Comparison of ENCODE assay signal across 10 mouse cellular contexts in genomic region chr11:6520507-6521173, GRCm38 (mm10). TPM values are rescaled to one million over a fixed set of nuclear protein-coding genes. Genes with fewer than 3 reads are reported as not detected.
A peak's percentile ranks its signal among the peaks of the same experiment; 100 is the strongest.
DNase-seq lines count a peak whose midpoint lies in the region; ATAC-seq and TF ChIP-seq lines count a peak whose summit lies in the region.
"Had no signal": no experiment of that assay in that cellular context is flagged by ENCODE, and none has a peak within 500 bp of the region (broad histone marks: within the 10 kb centered on the region; RNA-seq: fewer than 3 reads in every experiment).

Gene Myo1g, minus strand, starts transcription at chr11:6520965.

- WGBS in intestine, embryonic 16.5 days = 70% methylated on average over 7 of the region's 7 CpGs
- 76% methylated on average over 7 of the region's 7 CpGs for WGBS in intestine, embryonic 15.5 days
- WGBS in intestine, postnatal 0 days = 79% methylated on average over 7 of the region's 7 CpGs
- 71% methylated on average over 7 of the region's 7 CpGs for WGBS in hindbrain, postnatal 0 days

- no peaks in the 10 kb centered on the region for H3K9me3 ChIP-seq in intestine, embryonic 16.5 days (ENCODE audit: control insufficient read depth, low read length)
- no peaks in the 10 kb centered on the region for H3K9me3 ChIP-seq in intestine, embryonic 15.5 days
- H3K9me3 ChIP-seq in intestine, postnatal 0 days (ENCODE audit: control insufficient read depth) = no peaks in the 10 kb centered on the region
- H3K9me3 ChIP-seq in hindbrain, postnatal 0 days (ENCODE audit: low read length) = no peaks in the 10 kb centered on the region
- H3K9me3 ChIP-seq: embryonic facial prominence, embryonic 15.5 days; neural tube, embryonic 12.5 days had no signal

- no peak for TF ChIP-seq CTCF in intestine, postnatal 0 days (IDR thresholded peaks at IDR 0.05; ENCODE audit: low read depth)
- TF ChIP-seq CTCF in hindbrain, postnatal 0 days (IDR thresholded peaks at IDR 0.05; ENCODE audit: low read depth) = no peak

- H3K27me3 ChIP-seq in intestine, embryonic 16.5 days (replicated peaks; ENCODE audit: control insufficient read depth, insufficient read depth, low read length) = no peaks in the 10 kb centered on the region
- H3K27me3 ChIP-seq in intestine, embryonic 15.5 days (replicated peaks) = no peaks in the 10 kb centered on the region
- no peaks in the 10 kb centered on the region for H3K27me3 ChIP-seq in intestine, postnatal 0 days (replicated peaks; ENCODE audit: control insufficient read depth, insufficient read depth, low read length)
- H3K27me3 ChIP-seq in hindbrain, postnatal 0 days (ENCODE audit: insufficient read depth, low read length) = no peaks in the 10 kb centered on the region
- H3K27me3 ChIP-seq: embryonic facial prominence, embryonic 15.5 days; neural tube, embryonic 12.5 days had no signal

- intact Hi-C loops in left cerebral cortex, postnatal 25 days (cut with DNase I) = no loop called here

- no peak within 1 kb of the TSS for H3K4me2 ChIP-seq in intestine, embryonic 16.5 days (ENCODE audit: low read depth, low read length)
- H3K4me2 ChIP-seq in intestine, embryonic 15.5 days (replicated peaks) = no peak within 1 kb of the TSS
- 0 out of 2 replicates have a peak within 1 kb of the TSS, but pooled peaks have one; percentile 24 for H3K4me2 ChIP-seq in intestine, postnatal 0 days (replicated peaks; ENCODE audit: low read depth)
- no peak within 1 kb of the TSS for H3K4me2 ChIP-seq in hindbrain, postnatal 0 days (ENCODE audit: low read depth, low read length)
- H3K4me2 ChIP-seq: embryonic facial prominence, embryonic 15.5 days; neural tube, embryonic 12.5 days had no signal

- peaks cover 9% of the 10 kb centered on the region; the same call in 1 of the 2 replicates for H3K36me3 ChIP-seq in intestine, embryonic 16.5 days (ENCODE audit: control insufficient read depth, insufficient read depth, low read length)
- peaks cover 15% of the 10 kb centered on the region for H3K36me3 ChIP-seq in intestine, embryonic 15.5 days
- H3K36me3 ChIP-seq in intestine, postnatal 0 days (ENCODE audit: control insufficient read depth, insufficient read depth) = peaks cover 17% of the 10 kb centered on the region
- peaks cover 9% of the 10 kb centered on the region; the same call in 1 of the 2 replicates for H3K36me3 ChIP-seq in hindbrain, postnatal 0 days (ENCODE audit: insufficient read depth, low read length)

- DNase-seq in thymus, postnatal 25 days = peak; percentile 77
- no peak for DNase-seq in hindbrain, postnatal 0 days (ENCODE audit: low spot score)
- DNase-seq in left cerebral cortex, postnatal 25 days (ENCODE audit: low spot score in 2 of 2) = no peak
- no peak for DNase-seq in adipocyte (ENCODE audit: low spot score)

- no peak within 1 kb of the TSS for H3K4me3 ChIP-seq in intestine, embryonic 16.5 days (ENCODE audit: low read length)
- no peak within 1 kb of the TSS for H3K4me3 ChIP-seq in intestine, embryonic 15.5 days (replicated peaks)
- H3K4me3 ChIP-seq in intestine, postnatal 0 days (ENCODE audit: low read depth, low read length) = no peak within 1 kb of the TSS
- H3K4me3 ChIP-seq in hindbrain, postnatal 0 days (ENCODE audit: low read length) = no peak within 1 kb of the TSS
- H3K4me3 ChIP-seq: embryonic facial prominence, embryonic 15.5 days; neural tube, embryonic 12.5 days had no signal

- peaks cover 4% of the 10 kb centered on the region; the same call in 1 of the 2 replicates for H3K4me1 ChIP-seq in intestine, embryonic 16.5 days (ENCODE audit: control insufficient read depth, insufficient read depth, low read length)
- H3K4me1 ChIP-seq in intestine, embryonic 15.5 days (replicated peaks) = peaks cover 6% of the 10 kb centered on the region; the same call in 1 of the 2 replicates
- no peaks in the 10 kb centered on the region for H3K4me1 ChIP-seq in intestine, postnatal 0 days (replicated peaks; ENCODE audit: control insufficient read depth, insufficient read depth, low read length)
- H3K4me1 ChIP-seq in hindbrain, postnatal 0 days (ENCODE audit: insufficient read depth, low read length) = no peaks in the 10 kb centered on the region
- H3K4me1 ChIP-seq: embryonic facial prominence, embryonic 15.5 days had no signal

- ATAC-seq in intestine, embryonic 16.5 days = no peak
- ATAC-seq in intestine, embryonic 15.5 days = no peak
- no peak for ATAC-seq in intestine, postnatal 0 days
- peak; percentile 23; the same call in 1 of the 2 replicates for ATAC-seq in megakaryocyte-erythroid progenitor cell, adult 5-6 weeks (replicated peaks; ENCODE audit: low FRiP score, low TSS enrichment, poor library complexity, severe bottlenecking)
- ATAC-seq in hindbrain, postnatal 0 days = no peak

- no peak within 1 kb of the TSS for H3K27ac ChIP-seq in intestine, embryonic 16.5 days (ENCODE audit: low read length)
- no peak within 1 kb of the TSS for H3K27ac ChIP-seq in intestine, embryonic 15.5 days
- H3K27ac ChIP-seq in intestine, postnatal 0 days (ENCODE audit: low read depth, low read length) = no peak within 1 kb of the TSS
- no peak within 1 kb of the TSS for H3K27ac ChIP-seq in hindbrain, postnatal 0 days
- H3K27ac ChIP-seq: embryonic facial prominence, embryonic 15.5 days; neural tube, embryonic 12.5 days had no signal

- H3K9ac ChIP-seq in intestine, embryonic 16.5 days (ENCODE audit: low read depth, low read length) = peak within 1 kb of the TSS; percentile 26; the same call in 1 of the 2 replicates
- no peak within 1 kb of the TSS for H3K9ac ChIP-seq in intestine, embryonic 15.5 days
- H3K9ac ChIP-seq in intestine, postnatal 0 days (ENCODE audit: low read depth, low read length) = no peak within 1 kb of the TSS
- H3K9ac ChIP-seq in hindbrain, postnatal 0 days (replicated peaks; ENCODE audit: low read length) = no peak within 1 kb of the TSS
- H3K9ac ChIP-seq: embryonic facial prominence, embryonic 15.5 days; neural tube, embryonic 12.5 days had no signal

RNA-seq across cellular contexts. Expression of gene Myo1g, which starts in this region (rescaled TPM):
- polyA plus RNA-seq in intestine, embryonic 16.5 days (2015; fragmentation: Nextera tagmentation; extraction: Ambion mirVana) = 2.3 and 3.1 TPM in 2 replicates
- polyA plus RNA-seq in intestine, embryonic 15.5 days (2015; fragmentation: Nextera tagmentation; extraction: Ambion mirVana) = 1.8 and 1.9 TPM in 2 replicates
- polyA plus RNA-seq in intestine, postnatal 0 days (2015; fragmentation: Nextera tagmentation; extraction: Ambion mirVana) = 0.87 and 0.95 TPM in 2 replicates
- total RNA-seq in megakaryocyte-erythroid progenitor cell, adult 5-6 weeks (2014; fragmentation: Nextera tagmentation) = 7.3 and 16.1 TPM in 2 replicates
- 5.4 and 8.6 TPM in 2 replicates for total RNA-seq in megakaryocyte-erythroid progenitor cell, adult 5-6 weeks (2017)
- total RNA-seq in hindbrain, postnatal 0 days (2014; rRNA removed) = 0.68 and 1.0 TPM in 2 replicates
- 0.39 and 0.50 TPM in 2 replicates for polyA plus RNA-seq in hindbrain, postnatal 0 days (2015; fragmentation: Nextera tagmentation; extraction: Ambion mirVana)
- 1 to 10 TPM in 1 of 2 experiments, under 1 TPM in 1; 0.32 to 1.3 TPM for total RNA-seq in left cerebral cortex, postnatal 25 days (2021)
